Mouse (Mus musculus): Measurements from ENCODE around the gene Aicda.

DNA sequence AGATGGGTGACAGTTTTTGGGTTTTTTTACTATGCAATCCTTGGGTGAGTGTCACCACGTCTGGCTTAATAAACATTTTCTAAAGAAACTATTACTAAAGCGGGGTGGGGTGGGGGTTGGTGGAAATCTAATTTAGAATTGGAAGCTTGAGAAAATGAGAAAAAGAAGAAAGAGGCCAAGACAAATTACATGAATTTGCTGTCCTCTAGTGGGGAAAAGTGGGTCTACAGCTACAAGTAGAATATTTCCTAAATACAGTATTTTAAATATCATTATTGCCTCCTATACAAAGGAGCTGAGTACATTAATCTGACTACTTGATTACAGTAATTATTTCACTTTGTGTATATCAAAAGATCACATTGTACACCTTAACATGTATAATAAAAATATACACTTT, 34.2 kb upstream of the Aicda start:
- TF ChIP-seq CTCF (IDR thresholded peaks at IDR 0.05; ENCODE audit: low read depth, low read length) (no peak), POLR2A (IDR thresholded peaks at IDR 0.05; ENCODE audit: insufficient read depth, low read length) (no peak)

Data from ES-Bruce4 (cell line).